Mouse (Mus musculus): ENCODE data around the gene Gm13304. TPM values are rescaled to one million over a fixed set of nuclear protein-coding genes. Genes with fewer than 3 reads are reported as not detected.
"Not testable (repeated sequence)": the region's sequence is repeated elsewhere in the genome, so short reads cannot be mapped to it uniquely, and the experiment has no call there.

Gm13304 gene
- total RNA-seq (2021) = 10 to 100 TPM in 1 of 2 experiments, 1 to 10 TPM in 1; 5.8 to 10.2 TPM
- long read RNA-seq, experiment 1 = 0 reads
- long read RNA-seq, experiment 2 = 0 reads

DNA sequence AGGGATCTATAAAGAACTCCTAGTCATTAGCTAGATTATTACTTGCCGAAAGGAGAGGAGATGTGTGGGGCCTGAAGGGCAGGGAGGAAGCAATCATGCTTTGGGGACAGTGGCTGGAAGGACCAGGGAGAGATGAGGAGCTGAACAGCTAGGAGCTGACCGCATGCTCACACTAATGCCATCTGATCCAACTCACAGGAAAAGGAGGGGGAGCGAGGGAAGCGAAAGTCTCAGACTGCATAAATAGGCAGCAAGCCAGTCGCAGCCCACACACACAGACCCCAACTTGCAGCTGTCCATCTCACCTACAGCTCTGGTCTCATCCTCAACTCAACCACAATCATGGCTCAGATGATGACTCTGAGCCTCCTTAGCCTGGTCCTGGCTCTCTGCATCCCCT is at the start of gene Gm13304:
Gene Gm13304 (plus strand): TSS at position 301 of the 400 bp plus-strand sequence.
- intact Hi-C loops (cut with DNase I; ENCODE audit: low total_unique reads); DNase-seq: not testable (repeated sequence)

DNA sequence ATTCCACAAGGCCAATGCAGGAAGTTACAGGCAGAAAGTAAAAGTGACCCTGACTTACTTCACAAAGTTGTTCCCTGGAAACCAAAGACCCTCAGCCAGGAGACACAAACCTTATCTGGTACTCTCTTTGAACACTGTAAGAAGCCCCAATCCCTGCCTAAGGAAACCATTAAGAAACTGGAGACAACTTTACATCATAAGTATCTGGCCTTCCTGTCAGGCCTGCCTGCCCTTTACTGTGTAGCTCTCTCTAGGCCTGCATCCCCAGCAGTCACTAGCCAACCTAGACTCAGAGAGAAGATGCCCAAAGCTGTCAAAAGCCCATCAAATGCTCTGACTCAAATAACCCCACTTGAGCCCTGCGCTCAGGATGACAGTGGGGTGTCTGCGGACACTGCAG is 23.7 kb upstream of the Gm13304 start, which contains the start of gene Gm3893:
Gene Gm3893 (plus strand): TSS at position 301 of the 400 bp plus-strand sequence.
- DNase-seq; intact Hi-C loops (cut with DNase I; ENCODE audit: low total_unique reads): not testable (repeated sequence)

GRCm38 (mm10) chr4:42153136-42153535 is 38.5 kb downstream of the Gm13304 start, which contains the start of gene Gm13306:
Gene Gm13306, plus strand, starts transcription at chr4:42153436.
- intact Hi-C loops (cut with DNase I; ENCODE audit: low total_unique reads); DNase-seq: not testable (repeated sequence)

Other genes with a start within 250 kb of the Gm13304 start
- not detected for gene Gm21541, start 211.2 kb upstream of the Gm13304 start, total RNA-seq (2021)
- gene Gm20878, start 173.2 kb upstream of the Gm13304 start, total RNA-seq (2021) = 1 to 10 TPM in 1 of 2 experiments, under 1 TPM in 1; 0.33 to 2.4 TPM
- gene Fam205a4, start 148.8 kb upstream of the Gm13304 start, total RNA-seq (2021) = under 1 TPM in 1 of 2 experiments, not detected in 1; 0.09 TPM
- not detected for gene Gm21093, start 80.1 kb upstream of the Gm13304 start, total RNA-seq (2021)
- not detected for gene Gm3893, start 23.6 kb upstream of the Gm13304 start, total RNA-seq (2021)
- gene Gm13306, start 38.6 kb downstream of the Gm13304 start, total RNA-seq (2021) = 1 to 10 TPM in 1 of 2 experiments, under 1 TPM in 1; 0.86 to 2.1 TPM
- gene Gm13305, start 53.8 kb downstream of the Gm13304 start, total RNA-seq (2021) = 1 to 10 TPM in 1 of 2 experiments, under 1 TPM in 1; 0.35 to 1.1 TPM
- 1 to 10 TPM in 1 of 2 experiments, under 1 TPM in 1; 0.21 to 1.6 TPM for gene Gm10600, start 125.8 kb downstream of the Gm13304 start, total RNA-seq (2021)
- gene Ccl21b, start 140.9 kb downstream of the Gm13304 start, total RNA-seq (2021) = not detected
- gene Gm21953, start 179.4 kb downstream of the Gm13304 start, total RNA-seq (2021) = not detected
- gene Fam205a3, start 203.5 kb downstream of the Gm13304 start, total RNA-seq (2021) = under 1 TPM in 1 of 2 experiments, not detected in 1; 0.12 TPM